Mouse (Mus musculus) gastrocnemius, postnatal 25 days (tissue): ENCODE results near the gene Gm13941. TPM values are rescaled to one million over a fixed set of nuclear protein-coding genes. Genes with fewer than 3 reads are reported as not detected.

Experiments used
- DNase-seq: peaks from one replicate; pipeline ENCODE4 v3.0.0; 2022
- long read RNA-seq, 2 experiments: library from polyadenylated mRNA; stranded (forward); transcript quantifications; one replicate each; pipeline ENCODE4 v2.0.0; 2021
- total RNA-seq, 2 experiments: library from RNA; stranded (reverse); gene quantifications; 1 replicate in 1 of 2; 2 replicates in 1 of 2; pipeline ENCODE4 v1.2.3; 2021

Gm13941 gene
- total RNA-seq: not detected
- long read RNA-seq, experiment 1: 0 reads
- long read RNA-seq, experiment 2: 0 reads

DNA sequence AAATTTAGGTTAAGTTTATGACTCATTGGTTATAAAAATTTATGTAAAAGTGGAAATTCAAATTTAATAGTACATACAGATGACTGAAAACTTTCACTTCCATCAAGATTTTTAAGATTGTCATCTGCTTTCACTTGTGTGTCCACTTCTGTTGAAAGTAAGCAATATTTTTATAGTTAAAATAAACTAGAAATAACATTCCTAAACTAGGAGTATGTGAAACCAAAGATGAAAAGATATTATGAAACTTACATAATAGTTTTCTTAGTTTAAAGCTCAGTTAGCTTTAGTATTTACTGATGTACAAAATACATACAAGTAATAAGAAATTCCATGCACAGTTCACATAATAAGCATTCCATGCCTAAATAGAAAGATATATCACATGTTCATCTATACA is at the start of gene Gm13941:
Gene Gm13941 (minus strand): TSS at position 101 of the 400 bp plus-strand sequence.
- no peak for DNase-seq

DNA sequence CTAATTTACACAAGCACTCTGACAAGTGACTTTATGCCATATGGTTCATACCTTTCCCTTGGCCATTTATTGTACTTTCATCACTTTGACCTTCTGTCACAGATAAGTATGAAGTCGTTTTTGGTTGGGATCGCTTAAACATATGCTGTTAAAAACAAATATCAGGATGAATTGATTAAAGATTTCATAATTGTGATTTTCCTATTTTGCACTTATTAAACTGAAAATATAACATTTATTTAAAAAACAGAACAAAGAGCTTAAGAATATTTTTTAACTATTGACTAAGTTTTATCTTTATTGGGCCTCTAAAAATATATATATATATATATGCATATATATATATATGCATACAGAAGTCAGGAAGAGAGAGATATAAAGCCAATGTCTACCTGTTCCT is 47.1 kb upstream of the Gm13941 start, which contains the start of gene Gm15130:
Gene Gm15130 (minus strand): TSS at position 101 of the 400 bp plus-strand sequence.
- no peak for DNase-seq

DNA sequence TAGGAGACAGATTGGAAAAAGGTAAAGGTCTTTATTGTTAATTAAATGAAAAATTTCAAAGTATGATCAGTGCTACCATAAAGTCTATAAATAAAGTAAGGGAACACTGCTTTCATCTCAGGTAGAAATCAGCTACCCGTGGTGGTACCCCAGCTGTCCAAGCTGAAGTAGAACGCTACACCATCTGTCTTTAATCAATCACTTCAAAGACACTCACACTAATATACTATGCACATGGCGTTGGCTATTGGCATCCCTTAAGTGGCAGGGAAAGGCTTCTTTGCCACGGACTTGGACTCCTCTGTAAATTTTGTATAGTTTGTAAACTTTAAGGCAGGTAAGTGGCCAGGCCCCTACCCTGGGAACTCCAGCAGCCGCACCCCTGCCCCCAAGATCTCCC is 30.0 kb upstream of the Gm13941 start:
- DNase-seq: no peak

DNA sequence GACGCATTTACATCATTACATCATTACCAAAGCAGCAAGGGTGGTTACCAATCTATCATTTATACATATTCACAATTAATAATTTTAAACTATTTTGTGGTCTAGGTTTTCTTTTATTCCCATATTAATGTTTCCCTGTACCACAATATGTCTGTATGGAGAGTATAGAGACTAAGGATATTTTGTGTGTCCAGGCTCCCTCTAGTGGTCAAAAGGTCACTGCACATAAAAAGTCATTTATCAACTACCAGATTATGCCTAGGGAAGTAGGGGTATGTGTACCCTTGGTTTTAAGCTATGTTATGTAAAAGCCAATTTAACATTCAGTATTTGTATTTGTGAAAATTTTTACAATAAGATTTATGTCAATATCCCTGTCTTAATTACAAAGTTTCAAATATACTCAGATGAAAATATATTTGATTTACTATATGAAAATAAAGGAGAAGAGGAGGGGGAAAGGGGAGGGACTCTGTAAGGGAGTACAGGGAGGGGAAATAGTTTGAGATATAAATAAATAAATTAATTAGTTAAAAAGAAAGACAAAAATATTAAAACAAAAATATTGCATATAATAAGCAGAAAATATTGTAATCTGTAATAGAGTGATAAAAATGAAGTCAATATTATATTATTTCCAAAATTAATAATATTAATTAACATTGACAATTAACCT is 47.1 kb downstream of the Gm13941 start:
- no peak for DNase-seq

Other genes with a start within 250 kb of the Gm13941 start
- gene Ano3, start 155.1 kb downstream of the Gm13941 start, total RNA-seq: under 1 TPM; 0.13 to 0.18 TPM
- gene Gm15130, start 47.0 kb upstream of the Gm13941 start, total RNA-seq: not detected
- gene 4930430A15Rik, start 123.6 kb upstream of the Gm13941 start, total RNA-seq: not detected
- gene Olfr1275, start 129.3 kb upstream of the Gm13941 start, total RNA-seq: not detected
- gene Olfr1276, start 148.5 kb upstream of the Gm13941 start, total RNA-seq: not detected
- gene Olfr1277, start 168.1 kb upstream of the Gm13941 start, total RNA-seq: not detected
- gene Olfr1278, start 184.2 kb upstream of the Gm13941 start, total RNA-seq: not detected
- gene Olfr1279, start 194.7 kb upstream of the Gm13941 start, total RNA-seq: not detected
- not detected for gene Olfr1280, start 208.0 kb upstream of the Gm13941 start, total RNA-seq
- not detected for gene Olfr1281, start 220.5 kb upstream of the Gm13941 start, total RNA-seq
- not detected for gene Olfr1282, start 230.1 kb upstream of the Gm13941 start, total RNA-seq